Mouse (Mus musculus): ENCODE results near the gene Fndc3b. TPM values are rescaled to one million over a fixed set of nuclear protein-coding genes. Genes with fewer than 3 reads are reported as not detected.

Fndc3b gene
- polyA plus RNA-seq, 1 experiment from 2014 or later, result 13.3 TPM

GRCm38 (mm10) chr3:27712421-27712820 lies 1.3 kb upstream of the Fndc3b start:
- 0 out of 2 replicates have a peak, but pooled peaks cover 2% of the 10 kb centered on the region for H3K4me1 ChIP-seq (replicated peaks; ENCODE audit: control insufficient read depth, insufficient read depth, low read length)
- H3K4me2 ChIP-seq (replicated peaks; ENCODE audit: low read depth), result no peak overlapping the region
- H3K36me3 ChIP-seq (ENCODE audit: control insufficient read depth, insufficient read depth), result no peaks in the 10 kb centered on the region
- H3K9me3 ChIP-seq (ENCODE audit: control insufficient read depth), result no peaks in the 10 kb centered on the region
- H3K4me3 ChIP-seq (ENCODE audit: low read depth, low read length), result no peak overlapping the region
- H3K27ac ChIP-seq (ENCODE audit: low read depth, low read length), result no peak overlapping the region
- H3K9ac ChIP-seq (ENCODE audit: low read depth, low read length), result no peak overlapping the region
- no peak for ATAC-seq
- 60% methylated on average over 6 of the region's 6 CpGs for WGBS
- no peak for TF ChIP-seq CTCF (IDR thresholded peaks at IDR 0.05; ENCODE audit: low read depth)
- H3K27me3 ChIP-seq (replicated peaks; ENCODE audit: control insufficient read depth, insufficient read depth, low read length), result no peaks in the 10 kb centered on the region

GRCm38 (mm10) chr3:27709906-27710647 lies 1.0 kb downstream of the Fndc3b start:
- Histone ChIP-seq H3K36me3 (ENCODE audit: control insufficient read depth, insufficient read depth) (no peaks in the 10 kb centered on the region), H3K9me3 (ENCODE audit: control insufficient read depth) (no peaks in the 10 kb centered on the region), H3K27me3 (replicated peaks; ENCODE audit: control insufficient read depth, insufficient read depth, low read length) (no peaks in the 10 kb centered on the region), H3K4me2 (replicated peaks; ENCODE audit: low read depth) (peak overlapping the region; percentile 59), H3K4me3 (ENCODE audit: low read depth, low read length) (peak overlapping the region; percentile 92), H3K4me1 (replicated peaks; ENCODE audit: control insufficient read depth, insufficient read depth, low read length) (peaks cover 7% of the 10 kb centered on the region), H3K27ac (ENCODE audit: low read depth, low read length) (peak overlapping the region; percentile 98), H3K9ac (ENCODE audit: low read depth, low read length) (peak overlapping the region; percentile 92)
- under 1% methylated on average over 59 of the region's 86 CpGs for WGBS
- peak; percentile 36; the same call in 1 of the 2 replicates for TF ChIP-seq CTCF (IDR thresholded peaks at IDR 0.05; ENCODE audit: low read depth)
- ATAC-seq, result peak; percentile 75

- H3K4me1 ChIP-seq (replicated peaks; ENCODE audit: control insufficient read depth, insufficient read depth, low read length), result peaks cover 7% of the 10 kb centered on the region
- ATAC-seq, result peak; percentile 30; the same call in 1 of the 2 replicates
Measured at GRCm38 (mm10) chr3:27709096-27709905, 1.8 kb downstream of the Fndc3b start.

GRCm38 (mm10) chr3:27708581-27708980 lies 2.5 kb downstream of the Fndc3b start:
- ATAC-seq, result no peak
- peak overlapping the region; percentile 59 for H3K4me2 ChIP-seq (replicated peaks; ENCODE audit: low read depth)
- no peak overlapping the region for H3K27ac ChIP-seq (ENCODE audit: low read depth, low read length)
- H3K27me3 ChIP-seq (replicated peaks; ENCODE audit: control insufficient read depth, insufficient read depth, low read length), result no peaks in the 10 kb centered on the region
- no peaks in the 10 kb centered on the region for H3K9me3 ChIP-seq (ENCODE audit: control insufficient read depth)
- no peaks in the 10 kb centered on the region for H3K36me3 ChIP-seq (ENCODE audit: control insufficient read depth, insufficient read depth)
- WGBS, result 23% methylated on average over 5 of the region's 5 CpGs
- H3K4me1 ChIP-seq (replicated peaks; ENCODE audit: control insufficient read depth, insufficient read depth, low read length), result peaks cover 7% of the 10 kb centered on the region
- peak overlapping the region; percentile 92 for H3K4me3 ChIP-seq (ENCODE audit: low read depth, low read length)
- peak; percentile 29 for TF ChIP-seq CTCF (IDR thresholded peaks at IDR 0.05; ENCODE audit: low read depth)
- H3K9ac ChIP-seq (ENCODE audit: low read depth, low read length), result no peak overlapping the region

More at GRCm38 (mm10) chr3:27709096-27709905, 1.8 kb downstream of the Fndc3b start:
- peak overlapping the region; percentile 98 for H3K27ac ChIP-seq (ENCODE audit: low read depth, low read length)
- peak overlapping the region; percentile 92 for H3K9ac ChIP-seq (ENCODE audit: low read depth, low read length)
- no peaks in the 10 kb centered on the region for H3K36me3 ChIP-seq (ENCODE audit: control insufficient read depth, insufficient read depth)
- TF ChIP-seq CTCF (IDR thresholded peaks at IDR 0.05; ENCODE audit: low read depth), result no peak
- H3K4me3 ChIP-seq (ENCODE audit: low read depth, low read length), result peak overlapping the region; percentile 92
- no peaks in the 10 kb centered on the region for H3K27me3 ChIP-seq (replicated peaks; ENCODE audit: control insufficient read depth, insufficient read depth, low read length)
- no peaks in the 10 kb centered on the region for H3K9me3 ChIP-seq (ENCODE audit: control insufficient read depth)
- WGBS, result 2% methylated on average over 22 of the region's 22 CpGs
- peak overlapping the region; percentile 59 for H3K4me2 ChIP-seq (replicated peaks; ENCODE audit: low read depth)

- no peak for ATAC-seq
- no peak for TF ChIP-seq CTCF (IDR thresholded peaks at IDR 0.05; ENCODE audit: low read depth)
- Histone ChIP-seq H3K4me2 (replicated peaks; ENCODE audit: low read depth) (no peak overlapping the region), H3K4me3 (ENCODE audit: low read depth, low read length) (no peak overlapping the region), H3K9ac (ENCODE audit: low read depth, low read length) (no peak overlapping the region), H3K4me1 (replicated peaks; ENCODE audit: control insufficient read depth, insufficient read depth, low read length) (peaks cover 7% of the 10 kb centered on the region), H3K27ac (ENCODE audit: low read depth, low read length) (no peak overlapping the region), H3K36me3 (ENCODE audit: control insufficient read depth, insufficient read depth) (no peaks in the 10 kb centered on the region), H3K9me3 (ENCODE audit: control insufficient read depth) (no peaks in the 10 kb centered on the region), H3K27me3 (replicated peaks; ENCODE audit: control insufficient read depth, insufficient read depth, low read length) (no peaks in the 10 kb centered on the region)
- 46% methylated on average over 6 of the region's 6 CpGs for WGBS
Measured at GRCm38 (mm10) chr3:27705761-27706160, 5.3 kb downstream of the Fndc3b start.

GRCm38 (mm10) chr3:27705056-27705455 lies 6.1 kb downstream of the Fndc3b start:
- no peak overlapping the region for H3K4me3 ChIP-seq (ENCODE audit: low read depth, low read length)
- no peaks in the 10 kb centered on the region for H3K9me3 ChIP-seq (ENCODE audit: control insufficient read depth)
- WGBS, result 36% methylated on average over 4 of the region's 4 CpGs
- no peak for TF ChIP-seq CTCF (IDR thresholded peaks at IDR 0.05; ENCODE audit: low read depth)
- no peaks in the 10 kb centered on the region for H3K36me3 ChIP-seq (ENCODE audit: control insufficient read depth, insufficient read depth)
- ATAC-seq, result no peak
- no peak overlapping the region for H3K9ac ChIP-seq (ENCODE audit: low read depth, low read length)
- H3K27me3 ChIP-seq (replicated peaks; ENCODE audit: control insufficient read depth, insufficient read depth, low read length), result no peaks in the 10 kb centered on the region
- H3K27ac ChIP-seq (ENCODE audit: low read depth, low read length), result no peak overlapping the region
- H3K4me2 ChIP-seq (replicated peaks; ENCODE audit: low read depth), result peak overlapping the region; percentile 10; the same call in 1 of the 2 replicates
- H3K4me1 ChIP-seq (replicated peaks; ENCODE audit: control insufficient read depth, insufficient read depth, low read length), result peaks cover 10% of the 10 kb centered on the region
